Comparison of ENCODE assay signal across 12 mouse cellular contexts in the genomic region with DNA sequence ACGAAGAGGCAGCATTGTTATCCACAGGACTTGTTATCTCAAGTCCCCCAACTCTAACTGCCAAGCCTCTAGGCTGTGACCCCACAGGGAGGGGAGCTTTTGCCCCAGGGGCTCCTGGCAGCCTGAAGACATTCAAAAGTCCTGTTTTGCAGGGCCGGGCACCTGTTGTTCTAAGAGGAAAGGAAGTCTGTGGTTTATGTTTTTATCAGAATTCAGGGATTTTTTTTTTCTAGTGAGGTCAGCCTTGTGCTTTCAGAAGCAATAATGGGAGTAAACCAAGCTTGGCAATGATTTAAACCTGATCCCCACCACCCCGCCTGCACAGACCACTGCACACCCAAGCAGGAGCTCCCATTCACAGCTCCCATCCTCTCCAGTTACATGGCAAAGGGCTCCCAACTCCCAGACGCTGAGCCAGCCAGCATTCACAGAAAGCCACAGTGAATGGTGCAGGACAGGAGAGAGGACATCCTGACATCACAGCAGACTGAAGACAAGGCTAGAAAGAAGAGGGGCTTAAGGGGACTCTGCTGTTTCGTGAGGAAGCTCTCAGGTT. TPM values are rescaled to one million over a fixed set of nuclear protein-coding genes. Genes with fewer than 3 reads are reported as not detected.
A peak's percentile ranks its signal among the peaks of the same experiment; 100 is the strongest.
DNase-seq lines count a peak whose midpoint lies in the region; ATAC-seq and TF ChIP-seq lines count a peak whose summit lies in the region.
"Had no signal": no experiment of that assay in that cellular context is flagged by ENCODE, and none has a peak within 500 bp of the region (broad histone marks: within the 10 kb centered on the region; RNA-seq: fewer than 3 reads in every experiment).

No protein-coding gene starts in this region.

- H3K9me3 ChIP-seq in heart, embryonic 13.5 days, result no peaks in the 10 kb centered on the region
- no peaks in the 10 kb centered on the region for H3K9me3 ChIP-seq in liver, postnatal 0 days (ENCODE audit: low read length)
- H3K9me3 ChIP-seq in liver, embryonic 12.5 days (replicated peaks), result no peaks in the 10 kb centered on the region
- H3K9me3 ChIP-seq: limb, embryonic 15.5 days had no signal

- H3K36me3 ChIP-seq in heart, embryonic 13.5 days, result no peaks in the 10 kb centered on the region
- no peaks in the 10 kb centered on the region for H3K36me3 ChIP-seq in liver, postnatal 0 days (replicated peaks; ENCODE audit: insufficient read depth, low read length)
- H3K36me3 ChIP-seq in liver, embryonic 12.5 days, result no peaks in the 10 kb centered on the region
- H3K36me3 ChIP-seq in myocyte (ENCODE audit: control insufficient read depth, insufficient read depth), result no peaks in the 10 kb centered on the region
- H3K36me3 ChIP-seq: limb, embryonic 15.5 days had no signal

- H3K27ac ChIP-seq in heart, embryonic 13.5 days (replicated peaks), result peak overlapping the region; percentile 60
- 0 out of 2 replicates have a peak overlapping the region, but pooled peaks have one; percentile 22 for H3K27ac ChIP-seq in liver, postnatal 0 days (ENCODE audit: low read depth)
- H3K27ac ChIP-seq in liver, embryonic 12.5 days, result no peak overlapping the region
- peak overlapping the region; percentile 15 for H3K27ac ChIP-seq in brown adipose tissue, adult 24 weeks (replicated peaks; ENCODE audit: low read depth, low read length)
- H3K27ac ChIP-seq: limb, embryonic 15.5 days had no signal

- peaks cover 45% of the 10 kb centered on the region for H3K4me1 ChIP-seq in heart, embryonic 13.5 days
- H3K4me1 ChIP-seq in liver, postnatal 0 days (ENCODE audit: insufficient read depth), result peaks cover 18% of the 10 kb centered on the region
- peaks cover 36% of the 10 kb centered on the region for H3K4me1 ChIP-seq in liver, embryonic 12.5 days
- peaks cover 36% of the 10 kb centered on the region for H3K4me1 ChIP-seq in brown adipose tissue, adult 24 weeks (ENCODE audit: control insufficient read depth, insufficient read depth, insufficient read length, low read length)

- no peak for TF ChIP-seq CTCF in liver, postnatal 0 days (IDR thresholded peaks at IDR 0.05; ENCODE audit: low read depth)

- no peak overlapping the region for H3ac ChIP-seq in myocyte (ENCODE audit: control insufficient read depth, insufficient read length)

- H3K9ac ChIP-seq in heart, embryonic 13.5 days, result no peak overlapping the region
- H3K9ac ChIP-seq in liver, postnatal 0 days (replicated peaks), result no peak overlapping the region
- H3K9ac ChIP-seq in liver, embryonic 12.5 days, result no peak overlapping the region
- H3K9ac ChIP-seq: limb, embryonic 15.5 days had no signal

- ATAC-seq in heart, embryonic 13.5 days (ENCODE audit: extremely low read depth, insufficient number of reproducible peaks, low FRiP score, low TSS enrichment), result no peak
- ATAC-seq in liver, postnatal 0 days, result no peak
- no peak for ATAC-seq in liver, embryonic 12.5 days

- no peak for DNase-seq in heart, postnatal 36 days
- no peak for DNase-seq in liver, postnatal 0 days
- no peak for DNase-seq in left cerebral cortex, postnatal 25 days (ENCODE audit: low spot score in 2 of 2)
- DNase-seq in cerebellum, postnatal 36 days, result no peak
- DNase-seq: gastrocnemius, postnatal 14 days; right cerebral cortex, postnatal 4 days; thymus, adult 2 months had no signal

- no peaks in the 10 kb centered on the region for H3K27me3 ChIP-seq in heart, embryonic 13.5 days (replicated peaks)
- H3K27me3 ChIP-seq in liver, postnatal 0 days (ENCODE audit: insufficient read depth, low read length), result no peaks in the 10 kb centered on the region
- H3K27me3 ChIP-seq in liver, embryonic 12.5 days (replicated peaks), result 0 out of 2 replicates have a peak, but pooled peaks cover 13% of the 10 kb centered on the region
- H3K27me3 ChIP-seq in myocyte (ENCODE audit: control insufficient read depth, insufficient read depth, insufficient read length), result no peaks in the 10 kb centered on the region
- H3K27me3 ChIP-seq: limb, embryonic 15.5 days had no signal

- TF ChIP-seq POLR2A in myocyte (IDR thresholded peaks at IDR 0.05; ENCODE audit: insufficient read length, low read depth), result no peak

- peak overlapping the region; percentile 38 for H3K4me2 ChIP-seq in heart, embryonic 13.5 days
- no peak overlapping the region for H3K4me2 ChIP-seq in liver, postnatal 0 days (ENCODE audit: low read depth, low read length)
- H3K4me2 ChIP-seq in liver, embryonic 12.5 days, result no peak overlapping the region
- peak overlapping the region; percentile 86 for H3K4me2 ChIP-seq in myocyte (ENCODE audit: low read depth)
- H3K4me2 ChIP-seq: limb, embryonic 15.5 days had no signal

- H3K4me3 ChIP-seq in heart, embryonic 13.5 days, result no peak overlapping the region
- no peak overlapping the region for H3K4me3 ChIP-seq in liver, postnatal 0 days (ENCODE audit: low read depth, low read length)
- no peak overlapping the region for H3K4me3 ChIP-seq in liver, embryonic 12.5 days
- no peak overlapping the region for H3K4me3 ChIP-seq in brown adipose tissue, adult 24 weeks (ENCODE audit: insufficient read depth, low read depth, low read length)
- no peak overlapping the region for H3K4me3 ChIP-seq in myocyte
- H3K4me3 ChIP-seq: limb, embryonic 15.5 days had no signal

- 24% methylated on average over 5 of the region's 5 CpGs for WGBS in heart, embryonic 13.5 days
- WGBS in liver, postnatal 0 days (ENCODE audit: insufficient replicate concordance), result 26% methylated on average over 5 of the region's 5 CpGs
- 15% methylated on average over 5 of the region's 5 CpGs for WGBS in liver, embryonic 12.5 days (ENCODE audit: insufficient replicate concordance)

- TF ChIP-seq EP300 in liver, postnatal 0 days (IDR thresholded peaks at IDR 0.05; ENCODE audit: low read depth), result no peak

- peaks cover 53% of the 10 kb centered on the region for H3K79me2 ChIP-seq in myocyte (ENCODE audit: control insufficient read depth, insufficient read depth)

- intact Hi-C loops in heart, postnatal 36 days (cut with DNase I), result loop anchor here (2.0 kb wide), 1 partner anchor 68 kb away; no protein-coding TSS in a partner anchor
- intact Hi-C loops in left cerebral cortex, postnatal 25 days (cut with DNase I), result no loop called here

TF ChIP-seq in myocyte, 11 proteins besides CTCF, POLR2A, EP300 and RAD21:
- TF ChIP-seq CEBPB (IDR thresholded peaks at IDR 0.05; ENCODE audit: insufficient read depth, poor library complexity, severe bottlenecking) (no peak), POLR2AphosphoS2 (IDR thresholded peaks at IDR 0.05; ENCODE audit: insufficient read length, low read depth) (no peak), MYOD1 (IDR thresholded peaks at IDR 0.05; ENCODE audit: control insufficient read depth in 1 of 3, insufficient read length in 2 of 3, low read depth in 2 of 3) (peak in 1 of 3 experiments; percentile 34)

RNA-seq across cellular contexts. Expression of gene Tcf7l1, which starts 40.1 kb away (rescaled TPM):
- polyA plus RNA-seq in heart, embryonic 13.5 days (2015; fragmentation: Nextera tagmentation; extraction: Ambion mirVana), result 13.2 and 16.1 TPM in 2 replicates
- 10 to 100 TPM; 10.5 to 11.9 TPM for total RNA-seq in heart, postnatal 36 days (2021)
- 5.7 and 5.8 TPM in 2 replicates for polyA plus RNA-seq in liver, postnatal 0 days (2015; fragmentation: Nextera tagmentation; extraction: Ambion mirVana)
- 6.7 and 7.8 TPM in 2 replicates for polyA plus RNA-seq in liver, embryonic 12.5 days (2016; fragmentation: Nextera tagmentation; extraction: Ambion mirVana)
- 7.9 and 8.7 TPM in 2 replicates for polyA plus RNA-seq in brown adipose tissue, adult 24 weeks (2012; ENCODE audit: insufficient read depth, insufficient read length, missing spikeins)
- 13.3 TPM for polyA plus RNA-seq in myocyte (2012; fragmentation: generic; extraction: Trizol)
- total RNA-seq in left cerebral cortex, postnatal 25 days (2021), result 1 to 10 TPM; 2.0 to 3.6 TPM

Comparison
In these comparisons a context has a peak if more than half of its experiments do, and no peak if none do; other contexts are left out.
1. H3K4me2 ChIP-seq: peak in heart, embryonic 13.5 days (single experiment) and myocyte (single experiment); none in liver, postnatal 0 days (single experiment) and liver, embryonic 12.5 days (single experiment).